Mouse (Mus musculus): ENCODE data around the gene Hapln3. TPM values are rescaled to one million over a fixed set of nuclear protein-coding genes. Genes with fewer than 3 reads are reported as not detected.

Hapln3 gene
- total RNA-seq, 2 experiments from 2014 or later: 2.5 to 3.4 TPM

- no peak for DNase-seq (ENCODE audit: low spot score in 2 of 2)
- H3K4me3 ChIP-seq: no peak overlapping the region
- H3K27ac ChIP-seq: no peak overlapping the region
- no peak for TF ChIP-seq CTCF (conservative IDR thresholded peaks at IDR 0.05)
These were observed 8.6 kb upstream of the Hapln3 start for GRCm38 (mm10) chr7:79139328-79139824.

- DNase-seq (ENCODE audit: low spot score in 2 of 2): no peak
- TF ChIP-seq CTCF (conservative IDR thresholded peaks at IDR 0.05): 0 out of 2 replicates have a peak, but pooled peaks have one; percentile 16
- Histone ChIP-seq H3K27ac (no peak overlapping the region), H3K4me3 (no peak overlapping the region)
These were observed 2.6 kb upstream of the Hapln3 start for GRCm38 (mm10) chr7:79133391-79133790.

- DNase-seq (ENCODE audit: low spot score in 2 of 2): no peak
- TF ChIP-seq CTCF (conservative IDR thresholded peaks at IDR 0.05): no peak
- H3K4me3 ChIP-seq: peak overlapping the region; percentile 35
- peak overlapping the region; percentile 10; the same call in 1 of the 2 replicates for H3K27ac ChIP-seq
These were observed 433 bp downstream of the Hapln3 start for GRCm38 (mm10) chr7:79130385-79130784.

GRCm38 (mm10) chr7:79129883-79130282, 935 bp downstream of the Hapln3 start:
- peak; percentile 71 for TF ChIP-seq CTCF (conservative IDR thresholded peaks at IDR 0.05)
- Histone ChIP-seq H3K27ac (no peak overlapping the region), H3K4me3 (peak overlapping the region; percentile 8; the same call in 1 of the 2 replicates)
- DNase-seq (ENCODE audit: low spot score in 2 of 2): no peak

GRCm38 (mm10) chr7:79123465-79123864, 7.4 kb downstream of the Hapln3 start:
- no peak for TF ChIP-seq CTCF (conservative IDR thresholded peaks at IDR 0.05)
- no peak overlapping the region for H3K4me3 ChIP-seq
- peak; percentile 59 to 69 for DNase-seq (ENCODE audit: low spot score in 2 of 2)
- no peak overlapping the region for H3K27ac ChIP-seq

GRCm38 (mm10) chr7:79113848-79114247, 17.0 kb downstream of the Hapln3 start:
- DNase-seq (ENCODE audit: low spot score in 2 of 2): no peak
- Histone ChIP-seq H3K27ac (no peak overlapping the region), H3K4me3 (no peak overlapping the region)
- no peak for TF ChIP-seq CTCF (conservative IDR thresholded peaks at IDR 0.05)

GRCm38 (mm10) chr7:79096492-79096891, 34.3 kb downstream of the Hapln3 start:
- DNase-seq (ENCODE audit: low spot score in 2 of 2): no peak
- no peak overlapping the region for H3K27ac ChIP-seq
- H3K4me3 ChIP-seq: no peak overlapping the region
- 0 out of 2 replicates have a peak, but pooled peaks have one; percentile 8 for TF ChIP-seq CTCF (conservative IDR thresholded peaks at IDR 0.05)

GRCm38 (mm10) chr7:79089111-79089510, 41.7 kb downstream of the Hapln3 start:
- Histone ChIP-seq H3K27ac (no peak overlapping the region), H3K4me3 (no peak overlapping the region)
- peak; percentile 76 for TF ChIP-seq CTCF (conservative IDR thresholded peaks at IDR 0.05)
- DNase-seq (ENCODE audit: low spot score in 2 of 2): peak in 1 of 2 experiments; percentile 40

GRCm38 (mm10) chr7:79080572-79081399, 50.0 kb downstream of the Hapln3 start:
- peak; percentile 60 to 82 for DNase-seq (ENCODE audit: low spot score in 2 of 2)
- H3K27ac ChIP-seq: no peak overlapping the region
- TF ChIP-seq CTCF (conservative IDR thresholded peaks at IDR 0.05): peak; percentile 92
- H3K4me3 ChIP-seq: no peak overlapping the region

GRCm38 (mm10) chr7:79079212-79079611, 51.6 kb downstream of the Hapln3 start:
- no peak for DNase-seq (ENCODE audit: low spot score in 2 of 2)
- TF ChIP-seq CTCF (conservative IDR thresholded peaks at IDR 0.05): no peak
- H3K27ac ChIP-seq: no peak overlapping the region
- no peak overlapping the region for H3K4me3 ChIP-seq

- H3K27ac ChIP-seq: no peak overlapping the region
- no peak for DNase-seq (ENCODE audit: low spot score in 2 of 2)
- TF ChIP-seq CTCF (conservative IDR thresholded peaks at IDR 0.05): no peak
- no peak overlapping the region for H3K4me3 ChIP-seq
These were observed 62.6 kb downstream of the Hapln3 start for GRCm38 (mm10) chr7:79068231-79068630.

GRCm38 (mm10) chr7:79067466-79067865, 63.4 kb downstream of the Hapln3 start:
- H3K4me3 ChIP-seq: no peak overlapping the region
- H3K27ac ChIP-seq: no peak overlapping the region
- no peak for TF ChIP-seq CTCF (conservative IDR thresholded peaks at IDR 0.05)
- DNase-seq (ENCODE audit: low spot score in 2 of 2): no peak

Other genes starting within 250 kb of the Hapln3 start
- 10 to 100 TPM; 20.8 to 23.7 TPM for gene Aen, start 235.2 kb downstream of the Hapln3 start, total RNA-seq (2021)
- gene Isg20, start 217.6 kb downstream of the Hapln3 start, total RNA-seq (2021): under 1 TPM; 0.34 to 0.49 TPM
- gene Acan, start 77.5 kb downstream of the Hapln3 start, total RNA-seq (2021): 1 to 10 TPM; 3.9 to 4.6 TPM
- 100 to 1,000 TPM; 170 TPM for gene Mfge8, start 18.0 kb upstream of the Hapln3 start, total RNA-seq (2021)
- 10 to 100 TPM; 69.6 to 70.8 TPM for gene Abhd2, start 142.2 kb upstream of the Hapln3 start, total RNA-seq (2021)

Measured in layer of hippocampus, adult 2 months (tissue).